Mouse (Mus musculus) midbrain, embryonic 11.5 days (tissue): Measurements from ENCODE around the gene Prss37. TPM values are rescaled to one million over a fixed set of nuclear protein-coding genes. Genes with fewer than 3 reads are reported as not detected.

Experiments
- ATAC-seq: fragments of 200-750 bp; cut with Nextera tagmentation; 2 replicates; pipeline ENCODE4 v1.8.0; 2017; ENCODE audit warnings: moderate TSS enrichment, moderate library complexity; ENCODE audit not compliant: low FRiP score
- DNase-seq: peaks from one replicate; pipeline ENCODE4 v3.0.0; 2015; ENCODE audit warnings: low spot score; ENCODE audit errors: missing footprints
- H3K27ac ChIP-seq: fragments of 300-500 bp; sonication (generic); 2 replicates; pipeline ENCODE4 v1.5.1; 2014; ENCODE audit warnings: low read depth, low read length
- H3K27me3 ChIP-seq: fragments of 300-500 bp; sonication (generic); 2 replicates; pipeline ENCODE4 v1.6.1; 2014; ENCODE audit warnings: mild to moderate bottlenecking, low read length, moderate library complexity, mixed read lengths; ENCODE audit not compliant: control insufficient read depth, insufficient read depth
- H3K36me3 ChIP-seq: fragments of 300-500 bp; sonication (generic); 2 replicates; pipeline ENCODE4 v1.6.1; 2014; ENCODE audit warnings: mild to moderate bottlenecking, low read length, moderate library complexity, mixed read lengths; ENCODE audit not compliant: control insufficient read depth, insufficient read depth
- H3K4me1 ChIP-seq: fragments of 300-500 bp; sonication (generic); 2 replicates; pipeline ENCODE4 v1.6.1; 2014; ENCODE audit warnings: low read length; ENCODE audit not compliant: control insufficient read depth, insufficient read depth
- H3K4me2 ChIP-seq: fragments of 300-500 bp; sonication (generic); 2 replicates; pipeline ENCODE4 v1.6.1; 2014; ENCODE audit warnings: mild to moderate bottlenecking, moderate library complexity
- H3K4me3 ChIP-seq: fragments of 300-500 bp; sonication (generic); 2 replicates; pipeline ENCODE4 v1.5.1; 2014; ENCODE audit warnings: low read depth, low read length
- H3K9ac ChIP-seq: fragments of 300-500 bp; sonication (generic); 2 replicates; pipeline ENCODE4 v1.6.1; 2014; ENCODE audit warnings: low read length
- H3K9me3 ChIP-seq: fragments of 300-500 bp; sonication (generic); 2 replicates; pipeline ENCODE4 v1.6.1; 2016; ENCODE audit warnings: low read length; ENCODE audit not compliant: control insufficient read depth
- WGBS: fragments of 180-500 bp; shearing (Covaris S2); extraction: QIAGEN DNeasy Blood & Tissue Kit; methylation state at CpG from one replicate; pipeline ENCODE4 v1.1.7; 2014; 5-methylcytosine and 5-hydroxymethylcytosine counted together
- polyA plus RNA-seq: library from polyadenylated mRNA; unstranded; fragments of >200 nt; fragmentation: Nextera tagmentation; extraction: Ambion mirVana; gene quantifications from 2 replicates; pipeline ENCODE4 v1.2.1, GENCODE M21; 2014

Gene Prss37
- not detected in 2 replicates for polyA plus RNA-seq

DNA sequence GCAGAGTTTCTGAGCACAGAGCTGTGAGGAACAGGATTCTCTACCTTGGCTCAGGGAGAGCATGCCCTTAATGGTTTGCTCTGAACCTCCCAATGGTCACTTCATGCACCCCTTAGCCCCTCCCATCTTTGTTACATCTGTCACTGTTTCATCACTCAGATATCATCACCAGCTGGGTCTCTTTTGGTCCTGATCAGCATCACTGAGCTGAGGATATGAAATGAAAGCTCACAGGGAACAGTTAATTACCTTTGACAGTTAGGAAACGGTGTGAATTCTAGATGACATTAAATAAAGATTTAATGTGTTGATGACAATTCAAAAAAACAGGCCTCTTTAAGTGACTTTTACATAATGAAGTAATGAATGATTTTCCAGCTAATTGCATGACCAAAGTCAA, at the start of gene Prss37:
Prss37 (minus strand) TSS at position 101 of the 400 bp plus-strand sequence.
- no peak for DNase-seq
- 69% methylated on average over 1 of the region's 1 CpGs for WGBS
- Histone ChIP-seq H3K9me3 (no peaks in the 10 kb centered on the region), H3K4me3 (no peak within 1 kb of the TSS), H3K4me2 (no peak within 1 kb of the TSS), H3K4me1 (no peaks in the 10 kb centered on the region), H3K27me3 (no peaks in the 10 kb centered on the region), H3K27ac (no peak within 1 kb of the TSS), H3K9ac (no peak within 1 kb of the TSS), H3K36me3 (no peaks in the 10 kb centered on the region)
- no peak for ATAC-seq

DNA sequence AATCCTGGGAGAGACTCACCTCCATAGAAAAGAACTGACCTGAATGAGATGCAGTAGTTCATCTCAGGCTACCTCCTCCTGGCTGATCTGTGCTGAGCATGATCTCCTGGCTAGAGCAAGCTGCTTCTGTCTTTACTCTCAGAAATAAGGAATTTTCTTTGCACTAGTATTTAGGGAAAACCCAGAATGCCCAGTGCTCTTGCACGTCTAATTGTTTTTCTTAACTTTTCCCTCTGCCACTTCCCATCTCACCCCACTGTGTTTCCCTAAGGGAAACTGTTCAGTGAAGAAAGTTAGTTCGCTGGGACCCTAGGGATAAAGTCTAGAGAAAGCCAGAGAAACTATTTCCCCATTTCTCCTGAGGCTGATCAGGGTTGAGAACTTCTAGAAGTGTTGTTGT, 35.6 kb upstream of the Prss37 start, which contains the start of gene Olfr461:
Olfr461 (minus strand) TSS at position 101 of the 400 bp plus-strand sequence.
- H3K4me3 ChIP-seq = no peak within 1 kb of the TSS
- no peak within 1 kb of the TSS for H3K4me2 ChIP-seq
- H3K9me3 ChIP-seq = no peaks in the 10 kb centered on the region
- no peak for ATAC-seq
- H3K4me1 ChIP-seq = no peaks in the 10 kb centered on the region
- H3K9ac ChIP-seq = no peak within 1 kb of the TSS
- no peak for DNase-seq
- no peaks in the 10 kb centered on the region for H3K27me3 ChIP-seq
- 76% methylated on average over 2 of the region's 2 CpGs for WGBS
- H3K27ac ChIP-seq = no peak within 1 kb of the TSS
- H3K36me3 ChIP-seq = no peaks in the 10 kb centered on the region

DNA sequence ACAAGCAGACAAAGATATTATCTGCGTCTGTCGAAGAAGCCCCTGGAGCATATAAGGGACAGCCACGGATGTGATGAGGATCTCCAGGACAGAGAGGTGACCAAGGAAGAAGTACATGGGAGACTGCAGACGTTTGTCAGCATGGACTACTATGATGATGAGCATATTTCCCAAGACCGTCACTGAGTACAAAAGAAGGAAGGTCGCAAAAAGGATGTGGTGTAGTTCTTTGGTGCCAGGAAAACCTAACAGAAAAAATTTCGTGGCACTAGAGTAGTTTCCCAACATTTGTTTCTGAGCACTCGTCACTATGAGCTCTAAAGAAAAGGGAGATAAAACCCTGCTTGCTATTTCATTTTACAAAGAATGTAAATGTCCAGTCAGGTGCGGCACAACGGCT, 25.4 kb upstream of the Prss37 start:
- H3K27ac ChIP-seq = no peak overlapping the region
- DNase-seq (no peak), ATAC-seq (no peak)
- H3K9ac ChIP-seq = no peak overlapping the region
- no peak overlapping the region for H3K4me3 ChIP-seq
- no peaks in the 10 kb centered on the region for H3K36me3 ChIP-seq
- 85% methylated on average over 10 of the region's 10 CpGs for WGBS
- no peaks in the 10 kb centered on the region for H3K4me1 ChIP-seq
- H3K27me3 ChIP-seq = no peaks in the 10 kb centered on the region
- no peaks in the 10 kb centered on the region for H3K9me3 ChIP-seq
- H3K4me2 ChIP-seq = no peak overlapping the region

DNA sequence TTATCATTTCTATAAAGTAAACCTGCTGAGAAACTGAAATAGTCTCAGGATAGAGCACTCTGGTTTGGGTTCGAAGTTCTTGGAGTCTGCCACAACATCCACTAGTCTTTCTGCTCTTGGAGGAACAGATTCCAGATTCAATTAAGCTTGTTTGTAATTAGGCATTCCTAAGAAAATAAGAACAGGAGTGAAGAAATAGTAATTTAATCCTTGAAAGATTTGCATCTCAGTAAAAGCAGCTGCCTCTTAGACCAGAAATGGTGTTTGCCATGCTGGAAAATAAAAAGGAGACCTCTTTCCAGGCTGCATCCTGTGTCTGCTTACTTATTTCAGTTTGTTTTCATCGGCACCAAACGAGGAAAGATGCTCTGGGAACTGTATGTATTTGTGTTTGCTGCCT, 26.1 kb downstream of the Prss37 start, which contains the start of gene Tas2r108:
Tas2r108 (plus strand) TSS at position 301 of the 400 bp plus-strand sequence.
- 90% methylated on average over 3 of the region's 3 CpGs for WGBS
- no peaks in the 10 kb centered on the region for H3K9me3 ChIP-seq
- no peak within 1 kb of the TSS for H3K4me3 ChIP-seq
- ATAC-seq = no peak
- no peak within 1 kb of the TSS for H3K9ac ChIP-seq
- no peak for DNase-seq
- no peaks in the 10 kb centered on the region for H3K4me1 ChIP-seq
- H3K4me2 ChIP-seq = no peak within 1 kb of the TSS
- H3K36me3 ChIP-seq = no peaks in the 10 kb centered on the region
- no peaks in the 10 kb centered on the region for H3K27me3 ChIP-seq
- no peak within 1 kb of the TSS for H3K27ac ChIP-seq

DNA sequence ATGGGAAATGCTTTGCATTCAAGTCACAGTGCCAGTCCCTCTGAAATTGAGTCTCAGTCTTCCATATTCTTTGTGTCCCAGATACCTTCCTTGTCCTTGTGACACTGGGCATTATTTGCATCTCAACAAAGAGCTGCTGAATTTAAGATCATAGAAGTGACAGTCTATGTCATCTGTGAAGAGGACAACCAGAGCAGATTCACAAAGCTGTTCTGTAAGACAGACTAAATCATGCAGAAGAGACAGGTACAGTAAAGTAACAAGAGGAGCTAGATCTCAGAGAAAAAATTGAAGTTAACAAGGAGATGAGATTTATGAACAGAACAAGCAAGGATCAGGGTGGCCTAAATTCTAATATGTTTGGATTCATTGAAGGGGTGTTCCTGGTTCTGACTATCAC, 28.4 kb downstream of the Prss37 start, which contains the start of gene Tas2r137:
Tas2r137 (plus strand) TSS at position 301 of the 400 bp plus-strand sequence.
- ATAC-seq = no peak
- DNase-seq = no peak
- H3K27ac ChIP-seq = no peak within 1 kb of the TSS

DNA sequence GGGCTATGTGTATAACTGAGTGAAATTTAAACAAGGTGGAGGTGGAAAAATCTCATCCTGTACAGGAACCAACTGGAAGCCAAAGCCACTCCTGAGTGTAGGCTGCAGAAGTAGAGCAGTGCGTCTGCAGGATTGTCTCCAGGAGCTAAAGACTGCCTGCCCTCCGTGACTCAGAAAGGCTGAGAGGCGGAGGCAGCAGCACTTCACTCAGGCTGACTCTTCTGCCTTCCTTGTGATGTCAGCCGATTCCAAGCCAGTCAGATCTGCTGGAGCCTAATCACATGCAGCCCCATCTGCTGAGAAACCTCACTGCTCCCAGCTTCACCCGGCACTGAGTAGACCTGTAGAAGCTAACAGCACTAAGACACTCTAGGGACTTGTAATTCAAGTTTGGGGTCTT, 37.0 kb downstream of the Prss37 start:
- no peaks in the 10 kb centered on the region for H3K9me3 ChIP-seq
- H3K27ac ChIP-seq = no peak overlapping the region
- H3K4me1 ChIP-seq = no peaks in the 10 kb centered on the region
- peaks cover 23% of the 10 kb centered on the region for H3K36me3 ChIP-seq
- 93% methylated on average over 5 of the region's 5 CpGs for WGBS
- H3K9ac ChIP-seq = no peak overlapping the region
- ATAC-seq = no peak
- no peak for DNase-seq
- no peaks in the 10 kb centered on the region for H3K27me3 ChIP-seq
- no peak overlapping the region for H3K4me2 ChIP-seq
- no peak overlapping the region for H3K4me3 ChIP-seq

More for the DNA sequence above, 28.4 kb downstream of the Prss37 start, which contains the start of gene Tas2r137:
- Histone ChIP-seq H3K9me3 (no peaks in the 10 kb centered on the region), H3K27me3 (no peaks in the 10 kb centered on the region), H3K36me3 (no peaks in the 10 kb centered on the region), H3K4me2 (no peak within 1 kb of the TSS), H3K9ac (no peak within 1 kb of the TSS), H3K4me1 (no peaks in the 10 kb centered on the region), H3K4me3 (no peak within 1 kb of the TSS)

DNA sequence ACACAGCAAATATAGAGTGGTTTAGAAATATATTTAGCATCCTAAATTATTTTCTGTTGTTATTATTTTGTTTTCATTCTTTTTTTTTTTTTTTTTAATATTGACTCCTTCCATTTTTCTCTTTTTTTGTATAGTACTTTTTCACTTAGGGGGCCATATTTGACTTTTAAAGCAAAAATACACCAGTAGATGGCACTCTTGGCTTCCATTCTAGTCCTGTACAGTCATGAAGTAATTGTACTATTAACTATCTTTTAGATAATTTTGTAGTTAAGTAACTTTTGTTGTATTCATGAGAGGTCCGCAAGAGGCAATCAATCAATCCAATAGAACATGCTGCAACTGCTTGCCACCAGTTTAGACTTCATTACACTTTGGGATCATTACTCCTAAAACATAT, 39.6 kb downstream of the Prss37 start:
- Histone ChIP-seq H3K27me3 (no peaks in the 10 kb centered on the region), H3K4me2 (no peak overlapping the region), H3K4me1 (no peaks in the 10 kb centered on the region), H3K4me3 (no peak overlapping the region), H3K9me3 (no peaks in the 10 kb centered on the region), H3K9ac (no peak overlapping the region), H3K36me3 (peaks cover 31% of the 10 kb centered on the region), H3K27ac (no peak overlapping the region)
- 95% methylated on average over 1 of the region's 1 CpGs for WGBS
- DNase-seq = no peak
- ATAC-seq = no peak

DNA sequence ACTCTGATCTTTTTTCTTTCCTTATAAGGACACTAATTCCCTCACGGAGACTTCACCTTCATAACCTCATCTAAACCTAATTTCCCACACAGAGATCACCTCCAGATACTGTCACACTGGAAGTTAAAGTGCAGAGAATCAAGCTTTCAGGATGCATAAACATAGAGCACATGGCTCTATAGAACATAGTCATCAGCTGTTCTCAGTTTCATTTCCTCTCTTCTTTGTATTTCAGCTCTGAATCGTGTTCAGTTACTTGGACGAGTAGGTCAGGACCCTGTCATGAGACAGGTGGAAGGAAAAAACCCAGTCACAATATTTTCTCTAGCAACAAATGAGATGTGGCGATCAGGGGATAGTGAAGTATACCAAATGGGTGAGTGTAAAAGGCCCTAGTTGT, 43.2 kb downstream of the Prss37 start:
- WGBS = 94% methylated on average over 4 of the region's 4 CpGs
- no peak overlapping the region for H3K27ac ChIP-seq
- peaks cover 17% of the 10 kb centered on the region for H3K36me3 ChIP-seq
- DNase-seq (no peak), ATAC-seq (no peak)
- H3K4me3 ChIP-seq = no peak overlapping the region
- H3K9ac ChIP-seq = no peak overlapping the region
- H3K27me3 ChIP-seq = no peaks in the 10 kb centered on the region
- H3K4me1 ChIP-seq = peaks cover 6% of the 10 kb centered on the region
- H3K4me2 ChIP-seq = no peak overlapping the region
- no peaks in the 10 kb centered on the region for H3K9me3 ChIP-seq

DNA sequence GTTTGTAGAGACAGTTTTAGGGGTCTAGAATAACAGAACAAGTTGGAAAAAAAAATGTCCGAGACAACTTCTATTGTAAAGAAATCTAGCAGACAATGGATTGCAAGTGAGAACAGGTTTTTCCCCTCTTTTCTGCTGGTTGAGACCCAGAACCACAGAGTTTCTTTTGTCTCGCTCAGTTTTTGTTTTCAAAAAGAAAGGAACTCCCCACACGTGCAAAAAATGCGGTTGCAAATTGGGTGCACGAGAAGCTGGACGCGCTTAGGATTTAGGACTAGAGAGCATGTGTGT, 47.6 kb downstream of the Prss37 start:
- peak overlapping the region; percentile 96 for H3K9ac ChIP-seq
- DNase-seq = no peak
- WGBS = 0% methylated on average over 7 of the region's 7 CpGs
- ATAC-seq = peak; percentile 12; the same call in 1 of the 2 replicates
- H3K27ac ChIP-seq = peak overlapping the region; percentile 90
- no peaks in the 10 kb centered on the region for H3K27me3 ChIP-seq
- peak overlapping the region; percentile 80 for H3K4me3 ChIP-seq
- H3K4me1 ChIP-seq = peaks cover 6% of the 10 kb centered on the region
- peaks cover 6% of the 10 kb centered on the region for H3K36me3 ChIP-seq
- no peaks in the 10 kb centered on the region for H3K9me3 ChIP-seq
- peak overlapping the region; percentile 46 for H3K4me2 ChIP-seq
